Mouse (Mus musculus) heart, adult 2 months (tissue): ENCODE data around the gene Map7d1. TPM values are rescaled to one million over a fixed set of nuclear protein-coding genes. Genes with fewer than 3 reads are reported as not detected.

ENCODE experiments used
- DNase-seq, 2 experiments: peaks; one replicate each; pipeline ENCODE4 v3.0.0; 2021
- H3K27ac ChIP-seq: fragments of 200-600 bp; 2 replicates; pipeline ENCODE4 v1.8.1; 2022
- H3K27me3 ChIP-seq: fragments of 200-500 bp; 2 replicates; pipeline ENCODE4 v1.6.1; 2012; ENCODE audit warnings: mild to moderate bottlenecking, low read length, inconsistent platforms, mixed read lengths; ENCODE audit not compliant: control insufficient read depth, insufficient read depth
- H3K36me3 ChIP-seq: fragments of 200-500 bp; 2 replicates; pipeline ENCODE4 v1.6.1; 2012; ENCODE audit warnings: low read length, inconsistent platforms; ENCODE audit not compliant: control insufficient read depth, insufficient read depth
- H3K4me1 ChIP-seq: fragments of 200-500 bp; 2 replicates; pipeline ENCODE4 v1.6.1; 2011; ENCODE audit warnings: low read length; ENCODE audit not compliant: control insufficient read depth, insufficient read depth
- H3K4me3 ChIP-seq: fragments of 200-600 bp; 2 replicates; pipeline ENCODE4 v1.8.1; 2022
- H3K79me2 ChIP-seq: fragments of 200-500 bp; replicated peaks from 2 replicates; pipeline ENCODE4 v1.6.1; 2012; ENCODE audit warnings: mild to moderate bottlenecking, inconsistent platforms, low read length, moderate library complexity, mixed read lengths; ENCODE audit not compliant: control insufficient read depth, insufficient read depth
- H3K9ac ChIP-seq: fragments of 200-500 bp; 2 replicates; pipeline ENCODE4 v1.6.1; 2012; ENCODE audit warnings: low read depth, mild to moderate bottlenecking, control low read depth, inconsistent platforms, low read length, mixed read lengths
- CTCF ChIP-seq: fragments of 200-600 bp; IDR thresholded peaks from 2 replicates; pipeline ENCODE4 v1.8.1; 2022; ENCODE audit warnings: antibody characterized with exemption, mild to moderate bottlenecking, moderate library complexity
- EP300 ChIP-seq: fragments of 200-500 bp; IDR thresholded peaks from 2 replicates; pipeline ENCODE4 v1.6.1; 2011; ENCODE audit warnings: low read depth, low read length, control low read depth; ENCODE audit not compliant: insufficient read depth
- POLR2A ChIP-seq: fragments of 200-500 bp; IDR thresholded peaks from 2 replicates; pipeline ENCODE4 v1.6.1; 2011; ENCODE audit warnings: mild to moderate bottlenecking, low read depth, low read length, control low read depth; ENCODE audit not compliant: insufficient read depth
- WGBS: fragments of 180-500 bp; shearing (Covaris S2); methylation state at CpG from one replicate; pipeline ENCODE4 v1.1.7; 2018; 5-methylcytosine and 5-hydroxymethylcytosine counted together
- intact Hi-C: fragments of 180-260 bp; cut with DNase I; formaldehyde crosslinking; loops from one replicate; pipeline ENCODE4 v1.15.1; 2025
- polyA plus RNA-seq: library from polyadenylated mRNA; depleted of rRNA; stranded (reverse); fragments of >200 nt; gene quantifications from 2 replicates; pipeline ENCODE4 v1.2.3, GENCODE M21; 2012
- total RNA-seq, 2 experiments: library from RNA; stranded (reverse); gene quantifications; 2 replicates each; pipeline ENCODE4 v1.2.3; 2021

The Map7d1 gene
- total and polyA plus RNA-seq, 3 experiments: 161 to 267 (median 253) TPM

- Histone ChIP-seq H3K27ac (peak overlapping the region; percentile 100), H3K9ac (peak overlapping the region; percentile 75), H3K36me3 (peaks cover 7% of the 10 kb centered on the region; the same call in 1 of the 2 replicates), H3K79me2 (peaks cover 8% of the 10 kb centered on the region), H3K27me3 (no peaks in the 10 kb centered on the region), H3K4me1 (peaks cover 38% of the 10 kb centered on the region), H3K4me3 (peak overlapping the region; percentile 100)
- TF ChIP-seq EP300 (no peak), POLR2A (0 out of 2 replicates have a peak, but pooled peaks have one; percentile 13)
- intact Hi-C loops: loop anchor here (1.0 kb wide), 1 partner anchor 19 kb away; no protein-coding TSS in a partner anchor
- DNase-seq: peak; percentile 78 to 80
- WGBS: 7% methylated on average over 26 of the region's 26 CpGs
Observed at GRCm38 (mm10) chr4:126256967-126257881, 1.1 kb upstream of the Map7d1 start.

- Histone ChIP-seq H3K27ac (peak overlapping the region; percentile 100), H3K27me3 (no peaks in the 10 kb centered on the region), H3K79me2 (peaks cover 12% of the 10 kb centered on the region), H3K36me3 (peaks cover 11% of the 10 kb centered on the region), H3K4me3 (peak overlapping the region; percentile 100), H3K9ac (peak overlapping the region; percentile 89), H3K4me1 (peaks cover 42% of the 10 kb centered on the region)
- WGBS: 1% methylated on average over 50 of the region's 50 CpGs
- TF ChIP-seq CTCF: no peak
- no peak for TF ChIP-seq EP300
- no peak for TF ChIP-seq POLR2A
- peak; percentile 73 to 74 for DNase-seq
- intact Hi-C loops: loop anchor here (1.0 kb wide), 1 partner anchor 17 kb away; no protein-coding TSS in a partner anchor
Observed at GRCm38 (mm10) chr4:126255113-126256001, 786 bp downstream of the Map7d1 start.

- Histone ChIP-seq H3K4me1 (peaks cover 40% of the 10 kb centered on the region), H3K27me3 (no peaks in the 10 kb centered on the region), H3K36me3 (peaks cover 12% of the 10 kb centered on the region), H3K27ac (peak overlapping the region; percentile 100), H3K4me3 (peak overlapping the region; percentile 100), H3K79me2 (peaks cover 14% of the 10 kb centered on the region), H3K9ac (peak overlapping the region; percentile 89)
- DNase-seq: peak; percentile 38 to 79
- TF ChIP-seq POLR2A (peak; percentile 62), EP300 (0 out of 2 replicates have a peak, but pooled peaks have one; percentile 54), CTCF (no peak)
- WGBS: 8% methylated on average over 9 of the region's 9 CpGs
- intact Hi-C loops: no loop called here
Observed at GRCm38 (mm10) chr4:126254315-126255112, 1.6 kb downstream of the Map7d1 start.

- intact Hi-C loops: no loop called here
- TF ChIP-seq POLR2A: no peak
- TF ChIP-seq CTCF: no peak
- no peak for TF ChIP-seq EP300
- H3K27ac ChIP-seq: peak overlapping the region; percentile 100
- peaks cover 14% of the 10 kb centered on the region for H3K79me2 ChIP-seq
- peak overlapping the region; percentile 100 for H3K4me3 ChIP-seq
- peaks cover 12% of the 10 kb centered on the region for H3K36me3 ChIP-seq
- H3K27me3 ChIP-seq: no peaks in the 10 kb centered on the region
- peaks cover 36% of the 10 kb centered on the region for H3K4me1 ChIP-seq
- no peak for DNase-seq
- 21% methylated on average over 14 of the region's 14 CpGs for WGBS
- peak overlapping the region; percentile 89; the same call in 1 of the 2 replicates for H3K9ac ChIP-seq
Observed at GRCm38 (mm10) chr4:126253637-126254272, 2.4 kb downstream of the Map7d1 start.
